Mouse (Mus musculus) G1E (cell line): ENCODE results near the gene Nploc4. TPM values are rescaled to one million over a fixed set of nuclear protein-coding genes. Genes with fewer than 3 reads are reported as not detected.

Source experiments
- ATAC-seq: 2 replicates; pipeline ENCODE4 v1.8.0; 2016; ENCODE audit warnings: mild to moderate bottlenecking; ENCODE audit not compliant: insufficient number of reproducible peaks, poor library complexity, low FRiP score, severe bottlenecking; ENCODE audit errors: extremely low read depth
- DNase-seq: peaks from one replicate; pipeline ENCODE4 v3.0.0; 2012; ENCODE audit warnings: low spot score
- H3K27me3 ChIP-seq: 2 replicates; pipeline ENCODE4 v1.6.1; 2012; ENCODE audit warnings: mild to moderate bottlenecking, low read length, inconsistent platforms; ENCODE audit not compliant: insufficient read depth
- H3K36me3 ChIP-seq: replicated peaks from 2 replicates; pipeline ENCODE3; 2012; ENCODE audit warnings: mild to moderate bottlenecking, inconsistent platforms
- H3K4me1 ChIP-seq: 2 replicates; pipeline ENCODE4 v1.6.1; 2012; ENCODE audit warnings: low read depth, low read length, inconsistent platforms, mixed read lengths; ENCODE audit not compliant: insufficient read depth
- H3K4me3 ChIP-seq: 2 replicates; pipeline ENCODE4 v1.5.1; 2012; ENCODE audit warnings: low read depth, mild to moderate bottlenecking, inconsistent platforms, low read length, moderate library complexity, mixed read lengths
- H3K9me3 ChIP-seq: replicated peaks from 2 replicates; pipeline ENCODE4 v1.6.1; 2012; ENCODE audit warnings: inconsistent platforms
- CTCF ChIP-seq: IDR thresholded peaks from 2 replicates; pipeline ENCODE4 v1.5.1; 2012; ENCODE audit warnings: low read depth, low read length, inconsistent platforms, mixed read lengths
- GATA1 ChIP-seq: IDR thresholded peaks from 2 replicates; pipeline ENCODE4 v1.6.1; 2012; ENCODE audit warnings: borderline replicate concordance, low read length, inconsistent platforms, mixed read lengths
- GATA2 ChIP-seq: IDR thresholded peaks from 2 replicates; pipeline ENCODE4 v1.6.1; 2012; ENCODE audit warnings: low read depth, low read length, inconsistent platforms, borderline replicate concordance
- POLR2AphosphoS5 ChIP-seq: IDR thresholded peaks from 2 replicates; pipeline ENCODE4 v1.6.1; 2012; ENCODE audit warnings: low read depth, low read length, inconsistent platforms; ENCODE audit not compliant: insufficient replicate concordance
- TAL1 ChIP-seq: conservative IDR thresholded peaks from 2 replicates; pipeline ENCODE4 v1.6.1; 2012; ENCODE audit warnings: low read depth, low read length, inconsistent platforms, mixed read lengths
- polyA plus RNA-seq: library from polyadenylated mRNA; stranded (reverse); fragments of >175 nt; gene quantifications from 2 replicates; pipeline ENCODE4 v1.2.3, GENCODE M21; 2012
- total RNA-seq, 2 experiments: library from RNA; stranded (forward) in 1 of 2; stranded (reverse) in 1 of 2; fragments of 200-1000 nt in 1 of 2; fragments of >200 nt in 1 of 2; fragmentation: Nextera tagmentation in 1 of 2; gene quantifications; 2 replicates each; pipeline ENCODE4 v1.2.3; 2014 to 2017

Nploc4 gene
- total and polyA plus RNA-seq, 3 experiments = 42.7 to 72.4 (median 61.7) TPM

GRCm38 (mm10) chr11:120356900-120357299, 80.6 kb downstream of the Nploc4 start:
- no peak for ATAC-seq
- Histone ChIP-seq H3K36me3 (no peaks in the 10 kb centered on the region), H3K27me3 (peaks cover 46% of the 10 kb centered on the region), H3K9me3 (no peaks in the 10 kb centered on the region), H3K4me3 (no peak overlapping the region), H3K4me1 (peaks cover 42% of the 10 kb centered on the region)
- no peak for DNase-seq
- TF ChIP-seq CTCF (no peak), TAL1 (no peak), GATA1 (no peak), POLR2AphosphoS5 (no peak), GATA2 (no peak)

GRCm38 (mm10) chr11:120356319-120356840, 81.1 kb downstream of the Nploc4 start:
- H3K4me3 ChIP-seq = no peak overlapping the region
- H3K4me1 ChIP-seq = peaks cover 47% of the 10 kb centered on the region

GRCm38 (mm10) chr11:120355277-120356039, 82.0 kb downstream of the Nploc4 start:
- H3K4me3 ChIP-seq = no peak overlapping the region
- TF ChIP-seq CTCF = no peak
- TF ChIP-seq GATA2 = no peak
- no peak for TF ChIP-seq TAL1
- TF ChIP-seq POLR2AphosphoS5 = no peak
- TF ChIP-seq GATA1 = no peak
- DNase-seq = no peak
- no peaks in the 10 kb centered on the region for H3K9me3 ChIP-seq
- peaks cover 44% of the 10 kb centered on the region for H3K27me3 ChIP-seq
- no peak for ATAC-seq
- peaks cover 55% of the 10 kb centered on the region for H3K4me1 ChIP-seq
- no peaks in the 10 kb centered on the region for H3K36me3 ChIP-seq

More at GRCm38 (mm10) chr11:120356319-120356840, 81.1 kb downstream of the Nploc4 start:
- H3K27me3 ChIP-seq = peaks cover 46% of the 10 kb centered on the region
- H3K9me3 ChIP-seq = no peaks in the 10 kb centered on the region
- ATAC-seq = no peak
- no peaks in the 10 kb centered on the region for H3K36me3 ChIP-seq
- TF ChIP-seq GATA1 = no peak
- DNase-seq = no peak

GRCm38 (mm10) chr11:120354304-120355276, 82.9 kb downstream of the Nploc4 start:
- Histone ChIP-seq H3K4me3 (no peak overlapping the region; the same call in 1 of the 2 replicates), H3K9me3 (no peaks in the 10 kb centered on the region), H3K27me3 (peaks cover 44% of the 10 kb centered on the region), H3K4me1 (peaks cover 64% of the 10 kb centered on the region), H3K36me3 (no peaks in the 10 kb centered on the region)
- no peak for DNase-seq
- no peak for ATAC-seq
- TF ChIP-seq CTCF = no peak
- TF ChIP-seq GATA2 = no peak
- no peak for TF ChIP-seq POLR2AphosphoS5
- TF ChIP-seq TAL1 = no peak
- TF ChIP-seq GATA1 = no peak

GRCm38 (mm10) chr11:120353500-120354303, 83.8 kb downstream of the Nploc4 start:
- Histone ChIP-seq H3K27me3 (peaks cover 45% of the 10 kb centered on the region), H3K9me3 (no peaks in the 10 kb centered on the region), H3K4me3 (peak overlapping the region; percentile 68), H3K36me3 (no peaks in the 10 kb centered on the region), H3K4me1 (peaks cover 73% of the 10 kb centered on the region)
- peak; percentile 96 for DNase-seq
- ATAC-seq = peak; percentile 83
- no peak for TF ChIP-seq GATA1
- TF ChIP-seq CTCF = peak; percentile 49; the same call in 1 of the 2 replicates
